Mouse (Mus musculus): Measurements from ENCODE around the gene Slc9a8.
"Not testable (repeated sequence)": the region's sequence is repeated elsewhere in the genome, so short reads cannot be mapped to it uniquely, and the experiment has no call there.

Slc9a8 gene

DNA sequence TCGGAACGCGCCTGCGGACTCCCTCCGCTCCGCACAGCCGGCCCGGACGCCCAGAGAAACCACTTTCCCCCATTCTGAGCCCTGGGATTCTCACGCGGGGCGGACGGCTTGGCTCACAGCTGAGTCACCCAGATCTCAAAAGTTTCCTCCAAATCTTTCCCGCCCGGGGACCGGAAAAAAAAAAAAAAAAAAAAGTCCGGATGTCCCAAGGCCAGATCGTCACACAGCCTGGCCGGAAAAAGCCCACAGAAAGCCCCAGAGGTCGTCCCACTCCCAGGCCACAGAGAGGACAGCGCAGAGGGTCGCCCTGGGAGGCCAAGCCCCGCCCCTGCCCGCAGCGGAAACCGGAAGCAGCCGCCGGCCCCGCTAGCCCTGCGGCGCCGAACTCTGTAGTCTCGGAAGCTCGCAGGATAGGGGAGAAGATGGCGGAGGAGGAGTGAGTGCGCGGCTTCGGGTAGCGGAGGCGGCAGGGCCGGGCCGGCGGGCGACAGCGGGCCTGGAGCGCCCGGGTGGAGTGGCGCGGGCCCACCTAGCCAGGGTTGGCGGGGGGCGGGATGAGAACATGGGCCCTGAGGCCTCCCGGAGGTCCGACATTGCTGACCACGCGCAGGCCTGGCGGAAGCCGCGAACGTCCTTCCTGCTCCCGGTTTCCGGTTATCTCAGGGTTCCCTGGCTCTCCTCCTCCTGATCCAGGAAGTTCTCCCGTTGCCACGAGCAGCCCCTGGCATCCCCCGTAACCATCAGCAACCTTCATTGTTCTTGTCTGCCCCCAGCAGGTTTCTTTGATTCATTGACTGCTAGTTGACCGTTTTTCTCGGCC lies at the start of gene Slc9a8:
Slc9a8 (plus strand) TSS at position 383 of the 820 bp plus-strand sequence.
- DNase-seq (ENCODE audit: low spot score in 2 of 2): peak; percentile 95

- DNase-seq (ENCODE audit: low spot score in 2 of 2): peak; percentile 71
These were observed 48.2 kb upstream of the Slc9a8 start for GRCm38 (mm10) chr2:167373266-167373665.

DNA sequence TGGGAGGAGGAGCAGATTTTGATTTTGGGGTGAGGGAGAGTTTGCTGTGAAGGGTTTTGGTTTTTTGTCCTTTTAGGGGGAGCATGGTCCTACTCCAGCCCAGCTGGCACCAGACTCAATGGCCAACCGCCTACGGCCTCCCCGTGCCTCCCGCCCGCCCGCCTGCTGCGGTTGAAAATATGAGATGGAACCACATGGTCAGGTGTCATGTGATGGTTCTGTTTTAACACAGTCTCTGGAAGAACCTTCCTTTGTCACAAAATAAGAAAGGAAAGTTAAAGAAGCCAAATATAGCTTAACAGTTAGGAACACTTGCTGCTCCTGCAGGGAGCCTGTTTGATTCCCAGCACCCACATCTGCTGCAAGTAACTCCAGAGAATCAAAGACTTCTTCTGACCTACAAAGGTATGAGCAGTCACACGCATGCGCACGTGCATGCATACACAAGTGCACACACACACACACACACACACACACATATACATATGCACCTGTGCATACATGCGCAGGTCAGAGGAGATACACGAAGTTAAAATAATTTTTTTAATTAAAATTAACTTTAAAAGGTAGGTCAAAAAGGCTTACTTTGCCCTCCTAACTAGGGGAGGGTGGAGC lies 47.2 kb upstream of the Slc9a8 start:
- DNase-seq (ENCODE audit: low spot score in 2 of 2): no peak

- no peak for DNase-seq (ENCODE audit: low spot score in 2 of 2)
These were observed 46.4 kb upstream of the Slc9a8 start for GRCm38 (mm10) chr2:167375135-167375534.

- DNase-seq (ENCODE audit: low spot score in 2 of 2): no peak
These were observed 45.8 kb upstream of the Slc9a8 start for GRCm38 (mm10) chr2:167375688-167376087.

- DNase-seq (ENCODE audit: low spot score in 2 of 2): peak; percentile 48 to 63
These were observed 45.4 kb upstream of the Slc9a8 start for GRCm38 (mm10) chr2:167376160-167376564.

DNA sequence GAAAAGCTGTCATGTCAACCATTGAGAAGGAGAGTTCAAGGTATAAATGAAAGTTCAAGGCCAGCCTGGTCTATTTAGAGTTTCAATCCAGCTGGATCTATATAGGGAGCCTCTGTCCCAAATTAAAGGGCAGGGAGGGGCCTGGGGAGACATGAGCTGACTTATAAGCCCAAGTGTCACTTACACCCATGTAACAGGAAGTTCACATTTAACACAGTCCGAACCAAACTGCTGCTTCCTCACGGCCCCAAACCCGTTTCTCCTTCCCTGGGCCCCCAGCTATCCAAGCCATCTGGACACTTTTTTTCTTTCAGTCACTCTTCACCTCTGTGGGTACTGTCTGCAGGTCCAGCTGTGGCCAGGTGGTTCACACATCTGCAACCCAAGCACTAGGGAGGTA lies 43.8 kb upstream of the Slc9a8 start:
- no peak for DNase-seq (ENCODE audit: low spot score in 2 of 2)

DNA sequence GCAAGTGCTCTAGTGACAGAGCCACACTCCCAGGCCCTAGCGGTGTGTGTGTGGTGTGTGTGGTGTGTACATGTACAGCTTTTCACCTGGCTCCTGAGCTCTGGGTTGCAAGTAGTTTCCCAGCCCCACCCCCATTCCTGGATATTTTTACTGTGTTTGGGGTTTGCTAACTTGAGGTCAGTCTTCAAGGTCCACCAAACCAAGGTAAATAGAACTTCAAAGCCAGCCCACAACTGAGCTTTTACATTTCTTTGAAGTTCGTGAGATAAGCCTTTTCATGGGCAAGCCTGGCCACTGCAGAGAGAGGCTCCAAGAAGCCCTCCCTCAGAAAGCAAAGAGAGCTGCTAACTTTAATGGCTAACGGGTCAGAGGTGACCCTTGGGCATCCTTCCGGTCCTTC lies 42.5 kb upstream of the Slc9a8 start:
- no peak for DNase-seq (ENCODE audit: low spot score in 2 of 2)

- no peak for DNase-seq (ENCODE audit: low spot score in 2 of 2)
These were observed 40.8 kb upstream of the Slc9a8 start for GRCm38 (mm10) chr2:167380615-167381285.

DNA sequence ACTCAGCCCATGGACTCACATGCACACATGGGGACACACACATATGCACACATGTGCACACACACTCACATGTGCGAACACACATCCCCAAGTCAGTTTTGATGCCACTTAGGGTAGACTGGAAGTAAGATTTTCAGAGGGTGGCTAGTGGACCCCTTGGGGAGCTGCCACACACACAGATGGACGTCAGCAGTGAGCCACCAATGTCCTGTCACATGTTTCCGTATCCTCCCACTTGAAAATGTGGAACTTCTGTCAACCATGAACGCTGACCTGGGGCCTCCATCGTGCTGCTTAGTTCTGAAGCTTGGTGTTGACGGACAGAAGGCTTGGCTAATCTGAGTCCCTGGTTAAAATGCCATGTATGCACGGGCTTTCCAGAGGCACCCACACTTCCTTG lies 39.9 kb upstream of the Slc9a8 start:
- DNase-seq (ENCODE audit: low spot score in 2 of 2): no peak

GRCm38 (mm10) chr2:167382389-167382788 lies 39.1 kb upstream of the Slc9a8 start:
- DNase-seq (ENCODE audit: low spot score in 2 of 2): no peak

DNA sequence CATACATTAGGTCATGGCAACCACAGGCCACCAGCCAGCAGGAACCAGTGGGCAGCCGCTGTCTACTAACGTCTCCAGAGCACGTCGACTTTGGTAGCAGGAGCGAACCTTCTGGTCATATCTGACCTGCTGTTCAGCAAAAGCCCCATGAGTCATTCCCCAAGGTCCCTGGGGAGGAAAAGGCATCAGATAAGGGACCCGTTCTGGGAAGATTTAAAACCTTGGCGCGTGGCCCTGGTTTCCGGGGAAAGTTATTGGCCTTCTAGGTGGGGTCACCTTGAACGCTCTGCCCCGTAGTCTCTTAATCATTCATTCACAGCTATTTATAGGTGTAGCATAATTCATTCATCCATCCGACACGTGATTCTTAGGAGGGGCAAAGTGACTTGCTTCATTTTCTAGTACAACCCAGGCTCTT lies 37.8 kb upstream of the Slc9a8 start:
- DNase-seq (ENCODE audit: low spot score in 2 of 2): no peak

- DNase-seq (ENCODE audit: low spot score in 2 of 2): no peak
These were observed 35.1 kb upstream of the Slc9a8 start for GRCm38 (mm10) chr2:167386456-167386855.

GRCm38 (mm10) chr2:167386998-167387397 lies 34.5 kb upstream of the Slc9a8 start:
- DNase-seq (ENCODE audit: low spot score in 2 of 2): no peak

DNA sequence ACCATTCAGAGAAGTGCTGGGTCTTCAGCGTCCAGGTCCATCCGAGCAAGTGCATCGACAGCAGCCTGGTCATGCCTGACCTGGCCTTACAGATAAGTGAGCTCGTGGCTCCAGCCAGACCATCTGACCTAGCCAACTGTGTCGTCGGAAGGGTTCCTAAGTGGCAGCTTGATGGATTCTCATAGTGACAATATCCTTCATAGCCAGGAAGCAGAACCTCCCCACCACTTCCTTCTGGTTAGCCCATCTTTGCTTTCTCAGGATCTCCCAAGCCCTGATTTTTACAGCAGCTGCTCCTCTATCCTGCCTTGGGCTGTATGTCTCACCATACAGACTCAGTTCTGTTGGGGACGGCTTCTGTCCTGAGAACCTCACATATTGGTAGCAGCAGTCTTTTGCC lies 27.1 kb upstream of the Slc9a8 start:
- no peak for DNase-seq (ENCODE audit: low spot score in 2 of 2)

DNA sequence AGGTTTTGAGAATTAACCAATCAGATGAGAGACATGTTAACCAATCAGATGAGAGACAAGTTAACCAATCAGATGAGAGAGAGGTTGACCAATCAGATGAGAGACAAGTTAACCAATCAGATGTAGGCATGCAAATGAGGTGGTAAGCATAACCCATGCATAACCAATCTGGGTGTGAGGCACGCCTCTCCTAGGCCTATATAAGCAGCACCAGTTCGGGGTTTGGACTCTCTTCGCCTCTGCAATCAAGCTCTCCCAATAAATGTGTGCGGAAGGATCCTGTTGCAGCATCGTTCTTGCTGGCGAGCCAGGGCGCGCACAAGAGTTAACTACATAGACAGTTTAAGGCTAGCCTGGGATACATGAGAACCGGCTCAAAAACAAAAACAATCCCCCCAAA lies 25.1 kb upstream of the Slc9a8 start:
- not testable (repeated sequence) for DNase-seq (ENCODE audit: low spot score in 2 of 2)

DNA sequence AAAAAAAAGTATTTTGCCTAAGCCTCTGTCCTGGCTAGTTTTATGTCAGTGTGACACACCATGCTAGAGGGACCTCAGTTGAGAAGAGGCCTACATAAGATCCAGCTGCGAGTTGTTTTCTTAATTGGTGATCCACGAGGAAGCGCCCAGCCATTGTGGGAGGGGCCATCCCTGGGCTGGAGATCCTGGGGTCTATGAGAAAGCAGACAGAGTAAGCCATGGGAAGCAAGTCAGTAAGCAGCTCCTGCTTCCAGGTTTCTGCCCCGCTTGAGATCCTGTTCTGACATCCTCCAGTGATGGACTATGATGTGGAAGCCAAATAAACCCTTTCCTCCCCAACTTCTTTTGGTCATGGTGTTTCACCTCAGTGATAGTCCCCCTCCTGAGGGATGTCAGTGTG lies 22.5 kb upstream of the Slc9a8 start:
- DNase-seq (ENCODE audit: low spot score in 2 of 2): no peak

GRCm38 (mm10) chr2:167399646-167400045 lies 21.9 kb upstream of the Slc9a8 start:
- DNase-seq (ENCODE audit: low spot score in 2 of 2): no peak

- no peak for DNase-seq (ENCODE audit: low spot score in 2 of 2)
These were observed 18.4 kb upstream of the Slc9a8 start for GRCm38 (mm10) chr2:167403085-167403484.

- DNase-seq (ENCODE audit: low spot score in 2 of 2): no peak
These were observed 16.2 kb upstream of the Slc9a8 start for GRCm38 (mm10) chr2:167405101-167405880.

DNA sequence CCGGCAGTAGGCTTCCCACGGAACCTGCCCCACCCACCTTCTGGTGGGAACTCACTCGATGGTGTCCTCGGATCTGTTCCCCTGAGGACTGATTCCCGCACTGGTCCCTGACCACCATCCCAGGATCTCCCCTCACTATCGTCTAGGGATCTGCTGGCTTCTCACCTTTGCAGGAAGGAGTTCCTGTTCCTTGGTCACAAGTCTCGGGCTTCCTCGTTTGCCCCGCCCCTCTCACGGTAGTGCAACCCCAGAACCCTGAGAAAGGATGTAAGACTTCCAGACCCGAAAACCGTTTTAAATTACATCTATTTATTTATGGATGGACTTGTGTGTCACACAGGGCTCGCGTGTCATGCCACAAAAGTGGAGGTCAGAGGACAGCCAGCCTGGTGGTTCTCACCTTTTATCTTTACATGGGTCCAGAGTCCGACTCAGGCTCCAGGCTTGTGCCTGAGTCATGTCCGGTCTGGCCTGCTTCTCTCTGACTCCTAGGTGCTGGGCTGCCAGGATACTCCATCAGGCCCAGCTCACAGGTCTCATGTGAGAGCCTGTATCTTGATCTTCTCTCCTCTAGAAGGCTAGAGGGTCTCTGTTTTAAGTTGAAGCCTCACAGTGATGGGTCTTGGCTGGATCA lies 14.1 kb upstream of the Slc9a8 start:
- no peak for DNase-seq (ENCODE audit: low spot score in 2 of 2)

DNA sequence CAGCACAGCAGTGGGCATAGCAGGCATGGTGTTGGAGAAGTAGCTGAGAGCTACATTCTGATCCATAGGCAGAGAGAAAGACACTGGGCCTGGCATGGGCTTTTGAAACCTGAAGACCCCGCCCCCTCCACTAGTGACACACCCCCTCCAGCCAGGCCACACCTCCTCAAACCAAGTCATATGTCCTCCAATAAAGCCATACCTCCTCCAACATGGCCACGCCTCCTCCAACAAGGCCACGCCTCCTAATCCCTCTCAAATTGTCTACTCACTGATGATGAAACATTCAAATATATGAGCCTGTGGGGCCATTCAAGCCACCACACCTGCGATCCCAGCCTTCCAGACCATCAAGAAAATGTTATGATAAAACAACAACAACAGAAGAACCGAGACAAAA lies 7.1 kb upstream of the Slc9a8 start:
- no peak for DNase-seq (ENCODE audit: low spot score in 2 of 2)

All from right cerebral cortex, postnatal 10 days (tissue).